Mouse (Mus musculus) liver, postnatal 0 days (tissue): ENCODE data around the gene Nod2.

Experiments
- CTCF ChIP-seq: sonication (generic); IDR thresholded peaks from 2 replicates; pipeline ENCODE4 v1.5.1; 2016; ENCODE audit warnings: antibody characterized with exemption, low read depth
- EP300 ChIP-seq: IDR thresholded peaks from 2 replicates; pipeline ENCODE4 v1.6.1; 2016; ENCODE audit warnings: antibody characterized with exemption, low read depth, mild to moderate bottlenecking

- TF ChIP-seq CTCF (no peak), EP300 (no peak)
These were observed 24.5 kb downstream of the Nod2 start for GRCm38 (mm10) chr8:88671575-88671974.
